Mouse (Mus musculus): ENCODE data around the gene Gsg1l2. TPM values are rescaled to one million over a fixed set of nuclear protein-coding genes. Genes with fewer than 3 reads are reported as not detected.

Gene Gsg1l2
- polyA plus RNA-seq, 1 experiment from 2014 or later, result not detected

GRCm38 (mm10) chr11:67771691-67772090 lies 2.7 kb upstream of the Gsg1l2 start:
- Histone ChIP-seq H3K36me3 (no peaks in the 10 kb centered on the region), H3K27me3 (no peaks in the 10 kb centered on the region), H3K27ac (replicated peaks) (no peak overlapping the region), H3K4me1 (no peaks in the 10 kb centered on the region), H3K9ac (no peak overlapping the region), H3K9me3 (replicated peaks) (no peaks in the 10 kb centered on the region), H3K4me3 (replicated peaks) (no peak overlapping the region), H3K4me2 (replicated peaks) (no peak overlapping the region)
- ATAC-seq (ENCODE audit: insufficient number of reproducible peaks, low FRiP score, low TSS enrichment, low read depth), result no peak
- 91% methylated on average over 2 of the region's 2 CpGs for WGBS

- Histone ChIP-seq H3K27me3 (no peaks in the 10 kb centered on the region), H3K9ac (no peak overlapping the region), H3K9me3 (replicated peaks) (no peaks in the 10 kb centered on the region), H3K4me1 (no peaks in the 10 kb centered on the region), H3K27ac (replicated peaks) (no peak overlapping the region), H3K4me2 (replicated peaks) (no peak overlapping the region), H3K4me3 (replicated peaks) (no peak overlapping the region), H3K36me3 (no peaks in the 10 kb centered on the region)
- no peak for ATAC-seq (ENCODE audit: insufficient number of reproducible peaks, low FRiP score, low TSS enrichment, low read depth)
- WGBS, result 29% methylated on average over 8 of the region's 8 CpGs
Measured at GRCm38 (mm10) chr11:67772577-67772976, 1.8 kb upstream of the Gsg1l2 start.

GRCm38 (mm10) chr11:67790182-67790581 lies 15.8 kb downstream of the Gsg1l2 start:
- H3K4me2 ChIP-seq (replicated peaks), result no peak overlapping the region
- H3K4me3 ChIP-seq (replicated peaks), result no peak overlapping the region
- H3K27ac ChIP-seq (replicated peaks), result no peak overlapping the region
- no peaks in the 10 kb centered on the region for H3K36me3 ChIP-seq
- no peaks in the 10 kb centered on the region for H3K4me1 ChIP-seq
- H3K9ac ChIP-seq, result no peak overlapping the region
- 63% methylated on average over 11 of the region's 11 CpGs for WGBS
- no peaks in the 10 kb centered on the region for H3K27me3 ChIP-seq
- no peak for ATAC-seq (ENCODE audit: insufficient number of reproducible peaks, low FRiP score, low TSS enrichment, low read depth)
- H3K9me3 ChIP-seq (replicated peaks), result no peaks in the 10 kb centered on the region

GRCm38 (mm10) chr11:67797931-67798330 lies 23.5 kb downstream of the Gsg1l2 start, which contains the start of gene Dhrs7c:
Gene Dhrs7c (plus strand): TSS chr11:67798187.
- Histone ChIP-seq H3K4me3 (replicated peaks) (0 out of 2 replicates have a peak within 1 kb of the TSS, but pooled peaks have one; percentile 8), H3K27me3 (no peaks in the 10 kb centered on the region), H3K4me2 (replicated peaks) (no peak within 1 kb of the TSS), H3K4me1 (peaks cover 9% of the 10 kb centered on the region; the same call in 1 of the 2 replicates), H3K9ac (no peak within 1 kb of the TSS), H3K27ac (replicated peaks) (no peak within 1 kb of the TSS), H3K36me3 (no peaks in the 10 kb centered on the region), H3K9me3 (replicated peaks) (no peaks in the 10 kb centered on the region)
- WGBS, result 58% methylated on average over 7 of the region's 7 CpGs
- ATAC-seq (ENCODE audit: insufficient number of reproducible peaks, low FRiP score, low TSS enrichment, low read depth), result no peak

- H3K9ac ChIP-seq, result no peak overlapping the region
- no peak overlapping the region for H3K4me3 ChIP-seq (replicated peaks)
- H3K27me3 ChIP-seq, result no peaks in the 10 kb centered on the region
- H3K9me3 ChIP-seq (replicated peaks), result no peaks in the 10 kb centered on the region
- no peak overlapping the region for H3K27ac ChIP-seq (replicated peaks)
- H3K4me2 ChIP-seq (replicated peaks), result no peak overlapping the region
- H3K4me1 ChIP-seq, result peaks cover 9% of the 10 kb centered on the region; the same call in 1 of the 2 replicates
- no peaks in the 10 kb centered on the region for H3K36me3 ChIP-seq
- ATAC-seq (ENCODE audit: insufficient number of reproducible peaks, low FRiP score, low TSS enrichment, low read depth), result no peak
Measured at GRCm38 (mm10) chr11:67800130-67800723, 25.8 kb downstream of the Gsg1l2 start.

GRCm38 (mm10) chr11:67801169-67801568 lies 26.8 kb downstream of the Gsg1l2 start:
- Histone ChIP-seq H3K4me3 (replicated peaks) (no peak overlapping the region), H3K9me3 (replicated peaks) (no peaks in the 10 kb centered on the region), H3K27me3 (no peaks in the 10 kb centered on the region), H3K36me3 (no peaks in the 10 kb centered on the region), H3K4me2 (replicated peaks) (no peak overlapping the region), H3K4me1 (peaks cover 9% of the 10 kb centered on the region; the same call in 1 of the 2 replicates), H3K9ac (no peak overlapping the region), H3K27ac (replicated peaks) (no peak overlapping the region)
- 43% methylated on average over 8 of the region's 8 CpGs for WGBS
- no peak for ATAC-seq (ENCODE audit: insufficient number of reproducible peaks, low FRiP score, low TSS enrichment, low read depth)

GRCm38 (mm10) chr11:67805538-67805937 lies 31.1 kb downstream of the Gsg1l2 start:
- no peak for ATAC-seq (ENCODE audit: insufficient number of reproducible peaks, low FRiP score, low TSS enrichment, low read depth)
- peaks cover 4% of the 10 kb centered on the region; the same call in 1 of the 2 replicates for H3K4me1 ChIP-seq
- H3K4me2 ChIP-seq (replicated peaks), result no peak overlapping the region
- no peak overlapping the region for H3K27ac ChIP-seq (replicated peaks)
- H3K4me3 ChIP-seq (replicated peaks), result no peak overlapping the region
- H3K9me3 ChIP-seq (replicated peaks), result no peaks in the 10 kb centered on the region
- H3K27me3 ChIP-seq, result no peaks in the 10 kb centered on the region
- WGBS, result 93% methylated on average over 1 of the region's 1 CpGs
- H3K9ac ChIP-seq, result no peak overlapping the region
- H3K36me3 ChIP-seq, result no peaks in the 10 kb centered on the region

GRCm38 (mm10) chr11:67806832-67807597 lies 32.6 kb downstream of the Gsg1l2 start:
- Histone ChIP-seq H3K27ac (replicated peaks) (no peak overlapping the region), H3K27me3 (no peaks in the 10 kb centered on the region), H3K9ac (no peak overlapping the region), H3K4me3 (replicated peaks) (no peak overlapping the region), H3K4me2 (replicated peaks) (no peak overlapping the region), H3K36me3 (no peaks in the 10 kb centered on the region), H3K4me1 (no peaks in the 10 kb centered on the region), H3K9me3 (replicated peaks) (no peaks in the 10 kb centered on the region)
- 80% methylated on average over 11 of the region's 11 CpGs for WGBS
- no peak for ATAC-seq (ENCODE audit: insufficient number of reproducible peaks, low FRiP score, low TSS enrichment, low read depth)

- Histone ChIP-seq H3K9ac (no peak overlapping the region), H3K4me3 (replicated peaks) (no peak overlapping the region), H3K27ac (replicated peaks) (no peak overlapping the region), H3K27me3 (no peaks in the 10 kb centered on the region), H3K9me3 (replicated peaks) (no peaks in the 10 kb centered on the region), H3K4me2 (replicated peaks) (no peak overlapping the region), H3K36me3 (no peaks in the 10 kb centered on the region), H3K4me1 (no peaks in the 10 kb centered on the region)
- no peak for ATAC-seq (ENCODE audit: insufficient number of reproducible peaks, low FRiP score, low TSS enrichment, low read depth)
- WGBS, result 79% methylated on average over 5 of the region's 5 CpGs
Measured at GRCm38 (mm10) chr11:67808051-67808450, 33.6 kb downstream of the Gsg1l2 start.

- Histone ChIP-seq H3K4me3 (replicated peaks) (no peak overlapping the region), H3K36me3 (no peaks in the 10 kb centered on the region), H3K27me3 (no peaks in the 10 kb centered on the region), H3K4me1 (no peaks in the 10 kb centered on the region), H3K9ac (no peak overlapping the region), H3K4me2 (replicated peaks) (no peak overlapping the region), H3K27ac (replicated peaks) (no peak overlapping the region), H3K9me3 (replicated peaks) (no peaks in the 10 kb centered on the region)
- no peak for ATAC-seq (ENCODE audit: insufficient number of reproducible peaks, low FRiP score, low TSS enrichment, low read depth)
- WGBS, result 82% methylated on average over 6 of the region's 6 CpGs
Measured at GRCm38 (mm10) chr11:67811535-67811934, 37.1 kb downstream of the Gsg1l2 start.

GRCm38 (mm10) chr11:67819604-67820003 lies 45.2 kb downstream of the Gsg1l2 start:
- Histone ChIP-seq H3K27ac (replicated peaks) (no peak overlapping the region), H3K9me3 (replicated peaks) (no peaks in the 10 kb centered on the region), H3K4me3 (replicated peaks) (0 out of 2 replicates have a peak overlapping the region, but pooled peaks have one; percentile 16), H3K4me2 (replicated peaks) (peak overlapping the region; percentile 36; the same call in 1 of the 2 replicates), H3K9ac (no peak overlapping the region), H3K4me1 (peaks cover 6% of the 10 kb centered on the region; the same call in 1 of the 2 replicates), H3K27me3 (no peaks in the 10 kb centered on the region; the same call in 1 of the 2 replicates), H3K36me3 (no peaks in the 10 kb centered on the region)
- 5% methylated on average over 5 of the region's 5 CpGs for WGBS
- no peak for ATAC-seq (ENCODE audit: insufficient number of reproducible peaks, low FRiP score, low TSS enrichment, low read depth)
